Mouse (Mus musculus): Measurements from ENCODE around the gene Zfp422. TPM values are rescaled to one million over a fixed set of nuclear protein-coding genes. Genes with fewer than 3 reads are reported as not detected.
"Not testable (repeated sequence)": the region's sequence is repeated elsewhere in the genome, so short reads cannot be mapped to it uniquely, and the experiment has no call there.

Gene Zfp422
- total and polyA plus RNA-seq, 2 experiments from 2014 or later, result 64.5 to 95.0 TPM

DNA sequence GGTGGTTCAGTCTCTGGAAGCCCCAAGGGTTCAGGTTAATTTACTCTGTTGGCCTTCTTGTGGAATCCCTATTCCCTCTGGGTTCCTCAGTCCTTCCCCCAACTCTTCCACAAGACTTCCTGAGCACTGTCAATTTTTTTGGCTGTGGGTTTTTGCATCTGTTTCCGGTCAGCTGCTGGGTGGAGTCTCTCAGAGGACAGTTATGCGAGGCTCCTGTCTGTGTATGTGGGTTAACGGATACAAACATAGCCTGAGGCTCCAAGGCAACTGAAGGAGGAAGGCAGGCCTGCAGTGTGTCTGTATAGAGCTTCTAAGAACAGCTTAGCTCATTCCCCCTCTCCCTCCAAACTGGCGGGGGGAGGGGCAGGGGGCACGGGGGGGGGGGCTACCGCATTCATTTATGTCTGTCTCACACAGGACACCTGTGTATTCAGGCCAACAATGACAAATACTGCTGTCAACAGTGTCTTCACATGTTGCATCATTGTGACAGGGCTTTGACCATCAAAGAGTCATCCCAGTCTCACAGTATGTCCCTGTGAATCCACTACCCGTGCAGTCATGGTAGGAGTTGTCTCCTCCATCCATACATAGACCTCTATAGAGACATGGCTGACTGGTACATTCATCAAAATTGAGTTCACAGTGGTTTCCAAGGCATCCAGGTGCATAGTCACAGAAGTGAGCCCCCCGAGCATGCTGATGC, 7.3 kb downstream of the Zfp422 start:
- DNase-seq (ENCODE audit: low spot score) (no peak), ATAC-seq (ENCODE audit: low FRiP score) (no peak)
- Histone ChIP-seq H3K9me3 (ENCODE audit: low read length) (no peaks in the 10 kb centered on the region), H3K4me1 (ENCODE audit: insufficient read depth, low read length) (no peaks in the 10 kb centered on the region), H3K4me2 (ENCODE audit: low read depth, low read length, poor library complexity, severe bottlenecking) (no peak overlapping the region), H3K27me3 (ENCODE audit: insufficient read depth, low read length) (no peaks in the 10 kb centered on the region), H3K9ac (replicated peaks; ENCODE audit: low read length, poor library complexity, severe bottlenecking) (no peak overlapping the region), H3K4me3 (ENCODE audit: low read depth, low read length) (no peak overlapping the region), H3K27ac (ENCODE audit: low read depth, low read length) (no peak overlapping the region), H3K36me3 (ENCODE audit: insufficient read depth, low read length) (peaks cover 9% of the 10 kb centered on the region; the same call in 1 of the 2 replicates)
- 70% methylated on average over 8 of the region's 8 CpGs for WGBS
- TF ChIP-seq CTCF (IDR thresholded peaks at IDR 0.05), result no peak

DNA sequence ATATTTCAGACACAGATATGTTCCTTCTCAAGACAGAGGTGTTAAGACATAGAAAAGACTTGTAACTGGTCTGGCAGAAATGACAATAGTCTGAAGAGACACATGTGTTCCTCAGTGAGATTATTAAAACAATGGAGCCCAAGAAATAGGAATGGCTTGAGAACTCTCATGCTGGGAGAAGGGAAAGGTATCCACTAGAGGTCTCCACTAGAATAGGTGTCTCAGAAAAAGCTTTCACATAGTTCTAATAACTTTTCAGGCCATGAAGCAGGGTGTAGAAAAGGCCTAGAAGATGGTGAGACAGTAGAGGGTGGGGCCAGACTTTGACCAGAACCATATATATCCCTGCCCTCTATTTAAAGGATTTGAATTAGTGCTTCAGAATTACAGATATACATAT, 10.7 kb downstream of the Zfp422 start:
- no peaks in the 10 kb centered on the region for H3K4me1 ChIP-seq (ENCODE audit: insufficient read depth, low read length)
- no peaks in the 10 kb centered on the region for H3K36me3 ChIP-seq (ENCODE audit: insufficient read depth, low read length)
- H3K27me3 ChIP-seq (ENCODE audit: insufficient read depth, low read length), result no peaks in the 10 kb centered on the region
- DNase-seq (ENCODE audit: low spot score), result no peak
- peak; percentile 36 for TF ChIP-seq CTCF (IDR thresholded peaks at IDR 0.05)
- H3K9me3 ChIP-seq (ENCODE audit: low read length), result no peaks in the 10 kb centered on the region
- no peak overlapping the region for H3K4me3 ChIP-seq (ENCODE audit: low read depth, low read length)
- no peak overlapping the region for H3K4me2 ChIP-seq (ENCODE audit: low read depth, low read length, poor library complexity, severe bottlenecking)
- no peak for ATAC-seq (ENCODE audit: low FRiP score)
- no peak overlapping the region for H3K9ac ChIP-seq (replicated peaks; ENCODE audit: low read length, poor library complexity, severe bottlenecking)
- no peak overlapping the region for H3K27ac ChIP-seq (ENCODE audit: low read depth, low read length)

DNA sequence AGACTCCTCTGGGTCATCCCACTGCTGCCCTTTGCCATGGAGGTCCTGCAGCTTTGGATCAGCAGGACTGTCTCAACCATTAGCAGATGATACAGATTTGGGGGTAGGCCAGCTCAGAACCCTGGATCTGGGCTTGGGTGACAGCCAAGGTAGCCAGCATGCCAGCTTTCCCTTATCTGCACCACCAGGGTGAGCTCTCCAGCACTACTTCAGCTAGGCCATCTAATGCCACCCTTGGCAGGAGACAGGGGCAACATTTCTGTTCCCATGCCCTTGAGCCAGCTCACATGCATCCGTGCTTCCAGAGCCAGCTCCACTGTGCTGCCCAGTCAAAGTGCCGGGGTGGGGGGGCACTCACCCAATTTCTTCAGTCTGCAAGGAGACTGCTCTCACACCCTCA, 13.1 kb downstream of the Zfp422 start:
- ATAC-seq (ENCODE audit: low FRiP score) (no peak), DNase-seq (ENCODE audit: low spot score) (no peak)
- Histone ChIP-seq H3K4me3 (ENCODE audit: low read depth, low read length) (no peak overlapping the region), H3K4me2 (ENCODE audit: low read depth, low read length, poor library complexity, severe bottlenecking) (no peak overlapping the region), H3K9ac (replicated peaks; ENCODE audit: low read length, poor library complexity, severe bottlenecking) (no peak overlapping the region), H3K9me3 (ENCODE audit: low read length) (no peaks in the 10 kb centered on the region), H3K4me1 (ENCODE audit: insufficient read depth, low read length) (no peaks in the 10 kb centered on the region), H3K27ac (ENCODE audit: low read depth, low read length) (no peak overlapping the region), H3K36me3 (ENCODE audit: insufficient read depth, low read length) (no peaks in the 10 kb centered on the region), H3K27me3 (ENCODE audit: insufficient read depth, low read length) (no peaks in the 10 kb centered on the region)
- WGBS, result 93% methylated on average over 2 of the region's 2 CpGs
- no peak for TF ChIP-seq CTCF (IDR thresholded peaks at IDR 0.05)

DNA sequence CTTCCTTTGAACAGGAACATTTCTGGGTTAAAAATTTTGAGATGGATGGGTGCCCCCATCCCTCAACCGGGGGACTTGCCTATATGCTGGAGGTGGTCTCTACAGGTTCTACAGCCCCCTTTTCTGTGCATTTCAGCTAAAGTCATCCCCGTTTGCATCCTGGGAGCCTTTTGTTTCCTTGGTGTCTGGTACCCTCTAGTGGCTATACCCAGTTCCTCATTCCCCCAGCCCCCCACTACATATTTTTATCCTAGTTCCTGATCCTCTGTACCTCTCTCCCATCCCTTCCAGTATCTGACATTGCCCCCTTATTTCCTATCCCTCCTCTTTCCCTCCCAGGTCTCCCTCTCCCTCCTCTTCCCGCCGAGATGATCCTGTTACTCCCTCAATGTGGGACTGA, 21.6 kb downstream of the Zfp422 start:
- no peaks in the 10 kb centered on the region for H3K9me3 ChIP-seq (ENCODE audit: low read length)

DNA sequence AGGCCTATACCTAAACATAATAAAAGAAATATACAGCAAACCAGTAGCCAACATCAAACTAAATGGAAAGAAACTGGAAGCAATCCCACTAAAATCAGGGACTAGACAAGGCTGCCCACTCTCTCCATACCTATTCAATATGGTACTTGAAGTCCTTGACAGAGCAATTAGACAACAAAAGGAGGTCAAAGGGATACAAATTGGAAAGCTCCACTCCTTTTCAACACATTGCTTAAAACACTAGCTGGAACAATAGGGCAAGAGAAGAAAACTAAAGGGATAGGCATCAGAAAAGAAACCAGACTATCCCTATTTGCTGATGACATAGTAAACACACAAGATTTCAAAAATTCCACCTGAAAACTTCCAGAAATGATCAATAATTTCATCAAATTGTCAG, 27.8 kb downstream of the Zfp422 start:
- H3K4me1 ChIP-seq (ENCODE audit: insufficient read depth, low read length); DNase-seq (ENCODE audit: low spot score); H3K27me3 ChIP-seq (ENCODE audit: insufficient read depth, low read length); ATAC-seq (ENCODE audit: low FRiP score); H3K4me2 ChIP-seq (ENCODE audit: low read depth, low read length, poor library complexity, severe bottlenecking); H3K27ac ChIP-seq (ENCODE audit: low read depth, low read length); H3K36me3 ChIP-seq (ENCODE audit: insufficient read depth, low read length); H3K9ac ChIP-seq (replicated peaks; ENCODE audit: low read length, poor library complexity, severe bottlenecking); H3K4me3 ChIP-seq (ENCODE audit: low read depth, low read length); H3K9me3 ChIP-seq (ENCODE audit: low read length): not testable (repeated sequence)

More for the DNA sequence above, 21.6 kb downstream of the Zfp422 start:
- DNase-seq (ENCODE audit: low spot score) (no peak), ATAC-seq (ENCODE audit: low FRiP score) (no peak)
- Histone ChIP-seq H3K27ac (ENCODE audit: low read depth, low read length) (no peak overlapping the region), H3K4me2 (ENCODE audit: low read depth, low read length, poor library complexity, severe bottlenecking) (no peak overlapping the region), H3K36me3 (ENCODE audit: insufficient read depth, low read length) (no peaks in the 10 kb centered on the region), H3K9ac (replicated peaks; ENCODE audit: low read length, poor library complexity, severe bottlenecking) (no peak overlapping the region), H3K4me1 (ENCODE audit: insufficient read depth, low read length) (no peaks in the 10 kb centered on the region), H3K4me3 (ENCODE audit: low read depth, low read length) (no peak overlapping the region), H3K27me3 (ENCODE audit: insufficient read depth, low read length) (no peaks in the 10 kb centered on the region)
- WGBS, result 45% methylated on average over 4 of the region's 4 CpGs
- peak; percentile 41 for TF ChIP-seq CTCF (IDR thresholded peaks at IDR 0.05)

DNA sequence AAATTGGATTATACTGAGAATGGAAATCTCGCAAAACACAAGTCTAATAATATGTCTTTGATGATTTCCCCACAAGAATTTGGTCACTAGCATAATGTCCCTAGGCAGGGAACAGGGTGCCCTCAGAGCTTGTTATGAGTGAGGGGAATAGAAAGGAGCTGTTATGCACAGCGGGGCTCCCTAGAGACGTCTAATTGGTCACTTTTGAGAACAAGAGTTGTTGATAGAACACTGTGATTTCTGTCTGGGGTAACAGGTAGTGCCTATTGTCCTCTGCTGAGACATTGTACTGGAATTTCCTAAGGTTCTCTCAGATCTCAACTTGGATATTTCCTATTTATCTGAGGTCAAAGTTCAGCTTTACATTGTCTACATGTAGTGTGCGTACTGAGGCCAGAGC, 44.7 kb downstream of the Zfp422 start, which contains the start of gene Olfr215:
TSS of gene Olfr215 (minus strand) at position 101 of the 400 bp plus-strand sequence.
- Histone ChIP-seq H3K36me3 (ENCODE audit: insufficient read depth, low read length) (no peaks in the 10 kb centered on the region), H3K4me1 (ENCODE audit: insufficient read depth, low read length) (no peaks in the 10 kb centered on the region), H3K9me3 (ENCODE audit: low read length) (no peaks in the 10 kb centered on the region), H3K27me3 (ENCODE audit: insufficient read depth, low read length) (no peaks in the 10 kb centered on the region), H3K27ac (ENCODE audit: low read depth, low read length) (no peak within 1 kb of the TSS), H3K9ac (replicated peaks; ENCODE audit: low read length, poor library complexity, severe bottlenecking) (no peak within 1 kb of the TSS), H3K4me3 (ENCODE audit: low read depth, low read length) (no peak within 1 kb of the TSS), H3K4me2 (ENCODE audit: low read depth, low read length, poor library complexity, severe bottlenecking) (no peak within 1 kb of the TSS)
- ATAC-seq (ENCODE audit: low FRiP score) (no peak), DNase-seq (ENCODE audit: low spot score) (no peak)
- TF ChIP-seq CTCF (IDR thresholded peaks at IDR 0.05), result no peak
- 41% methylated on average over 4 of the region's 4 CpGs for WGBS

Small RNA genes lying within 50 kb of the gene (microRNA-seq; reads per million reads assigned to microRNA genes)
- not detected for gene Mir7043 (ENCODE audit: borderline number of aligned reads)

Other genes starting within 250 kb of the Zfp422 start
- gene Alox5, start 167.8 kb downstream of the Zfp422 start, total RNA-seq (2014; rRNA removed), result 0.57 and 1.6 TPM in 2 replicates
- 0.48 and 0.74 TPM in 2 replicates for gene Alox5, start 167.8 kb downstream of the Zfp422 start, polyA plus RNA-seq (2015; fragmentation: Nextera tagmentation; extraction: Ambion mirVana)
- gene Olfr211, start 139.9 kb downstream of the Zfp422 start, total RNA-seq (2014; rRNA removed), result not detected in 2 replicates
- not detected in 2 replicates for gene Olfr211, start 139.9 kb downstream of the Zfp422 start, polyA plus RNA-seq (2015; fragmentation: Nextera tagmentation; extraction: Ambion mirVana)
- not detected in 2 replicates for gene Olfr212, start 122.5 kb downstream of the Zfp422 start, total RNA-seq (2014; rRNA removed)
- gene Olfr212, start 122.5 kb downstream of the Zfp422 start, polyA plus RNA-seq (2015; fragmentation: Nextera tagmentation; extraction: Ambion mirVana), result 0.07 TPM in 1 of 2 replicates, not detected in the other
- gene Olfr213, start 90.5 kb downstream of the Zfp422 start, total RNA-seq (2014; rRNA removed), result not detected in 2 replicates
- gene Olfr213, start 90.5 kb downstream of the Zfp422 start, polyA plus RNA-seq (2015; fragmentation: Nextera tagmentation; extraction: Ambion mirVana), result not detected in 2 replicates
- gene Gm5580, start 77.9 kb downstream of the Zfp422 start, total RNA-seq (2014; rRNA removed), result not detected in 2 replicates
- 0.27 and 0.28 TPM in 2 replicates for gene Gm5580, start 77.9 kb downstream of the Zfp422 start, polyA plus RNA-seq (2015; fragmentation: Nextera tagmentation; extraction: Ambion mirVana)
- gene Olfr214, start 74.8 kb downstream of the Zfp422 start, total RNA-seq (2014; rRNA removed), result 0.99 TPM in 1 of 2 replicates, not detected in the other
- not detected in 2 replicates for gene Olfr214, start 74.8 kb downstream of the Zfp422 start, polyA plus RNA-seq (2015; fragmentation: Nextera tagmentation; extraction: Ambion mirVana)
- gene Olfr215, start 44.8 kb downstream of the Zfp422 start, total RNA-seq (2014; rRNA removed), result 0.05 TPM in 1 of 2 replicates, not detected in the other
- not detected in 2 replicates for gene Olfr215, start 44.8 kb downstream of the Zfp422 start, polyA plus RNA-seq (2015; fragmentation: Nextera tagmentation; extraction: Ambion mirVana)
- gene Depp1, start 21.6 kb upstream of the Zfp422 start, total RNA-seq (2014; rRNA removed), result 1.4 and 5.0 TPM in 2 replicates
- 3.1 TPM in 2 replicates for gene Depp1, start 21.6 kb upstream of the Zfp422 start, polyA plus RNA-seq (2015; fragmentation: Nextera tagmentation; extraction: Ambion mirVana)
- gene Rassf4, start 45.0 kb upstream of the Zfp422 start, total RNA-seq (2014; rRNA removed), result 6.7 and 7.0 TPM in 2 replicates
- gene Rassf4, start 45.0 kb upstream of the Zfp422 start, polyA plus RNA-seq (2015; fragmentation: Nextera tagmentation; extraction: Ambion mirVana), result 8.1 and 10.4 TPM in 2 replicates
- gene Tmem72, start 87.9 kb upstream of the Zfp422 start, total RNA-seq (2014; rRNA removed), result 0.19 and 1.4 TPM in 2 replicates
- 0.02 and 0.14 TPM in 2 replicates for gene Tmem72, start 87.9 kb upstream of the Zfp422 start, polyA plus RNA-seq (2015; fragmentation: Nextera tagmentation; extraction: Ambion mirVana)

All from midbrain, postnatal 0 days (tissue).